In the genomic region with DNA sequence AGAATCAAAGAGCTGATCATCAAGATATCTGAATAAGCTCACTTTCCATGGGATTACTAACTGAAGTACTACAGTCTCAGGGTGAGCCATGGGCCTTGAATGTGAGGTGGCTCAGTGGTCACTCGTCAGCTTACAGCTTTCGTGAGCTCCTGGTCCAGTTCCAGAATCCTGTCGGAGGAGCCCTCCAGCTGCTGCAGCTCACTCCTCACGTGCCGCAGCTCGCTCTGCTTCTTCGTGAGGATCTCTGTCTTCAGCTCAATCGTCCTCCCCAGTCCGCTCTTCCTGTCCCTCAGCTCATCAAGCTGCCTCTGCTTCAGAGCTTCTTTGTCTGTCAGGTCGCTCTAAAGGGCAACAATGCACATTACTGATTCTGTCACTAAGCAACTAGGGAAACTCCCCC, we compare ENCODE assay signal across 14 mouse cellular contexts. TPM values are rescaled to one million over a fixed set of nuclear protein-coding genes. Genes with fewer than 3 reads are reported as not detected.
A peak's percentile ranks its signal among the peaks of the same experiment; 100 is the strongest.
DNase-seq lines count a peak whose midpoint lies in the region; ATAC-seq and TF ChIP-seq lines count a peak whose summit lies in the region.
"Had no signal": no experiment of that assay in that cellular context is flagged by ENCODE, and none has a peak within 500 bp of the region (broad histone marks: within the 10 kb centered on the region; RNA-seq: fewer than 3 reads in every experiment).

No protein-coding gene starts in this region.

- TF ChIP-seq POLR2A in cerebellum, adult 2 months (IDR thresholded peaks at IDR 0.05; ENCODE audit: borderline replicate concordance, insufficient read depth, low read length), result no peak

- H3K9me3 ChIP-seq in hindbrain, embryonic 15.5 days, result no peaks in the 10 kb centered on the region
- H3K9me3 ChIP-seq: heart, embryonic 13.5 days; limb, embryonic 12.5 days had no signal

- H3K36me3 ChIP-seq in hindbrain, embryonic 15.5 days, result no peaks in the 10 kb centered on the region; the same call in 1 of the 2 replicates

- DNase-seq in cerebellum, postnatal 10 days, result peak; percentile 20
- no peak for DNase-seq in cerebellum, adult 2 months
- DNase-seq in layer of hippocampus, adult 2 months (ENCODE audit: low spot score in 2 of 2), result peak in 1 of 2 experiments; percentile 12
- DNase-seq in layer of hippocampus, adult 9-11 months, result no peak
- peak; percentile 21 for DNase-seq in mesoderm, embryonic 11.5 days (ENCODE audit: low read depth, low spot score)
- no peak for DNase-seq in adrenal gland, postnatal 25 days
- no peak for DNase-seq in MN1 (ENCODE audit: low spot score)
- DNase-seq: cerebellum, adult 11-12 months; kidney, adult 18-20 months had no signal

- H3K4me3 ChIP-seq in cerebellum, adult 2 months (replicated peaks; ENCODE audit: insufficient read depth, low read depth, low read length), result no peak overlapping the region
- H3K4me3 ChIP-seq in layer of hippocampus, adult 2 months, result peak overlapping the region; percentile 41
- no peak overlapping the region for H3K4me3 ChIP-seq in hindbrain, embryonic 15.5 days
- H3K4me3 ChIP-seq: heart, embryonic 13.5 days; limb, embryonic 12.5 days had no signal

- no peak for TF ChIP-seq CTCF in cerebellum, adult 2 months (IDR thresholded peaks at IDR 0.05; ENCODE audit: borderline replicate concordance, insufficient read depth, low read depth, low read length)
- no peak for TF ChIP-seq CTCF in layer of hippocampus, adult 2 months (conservative IDR thresholded peaks at IDR 0.05)

- H3K4me2 ChIP-seq in hindbrain, embryonic 15.5 days, result 0 out of 2 replicates have a peak overlapping the region, but pooled peaks have one; percentile 0
- H3K4me2 ChIP-seq: heart, embryonic 13.5 days; limb, embryonic 12.5 days had no signal

- 25% methylated on average over 10 of the region's 10 CpGs for WGBS in cerebellum, adult 2 months
- 23% methylated on average over 10 of the region's 10 CpGs for WGBS in hindbrain, embryonic 15.5 days

- H3K27me3 ChIP-seq in cerebellum, adult 2 months (ENCODE audit: control insufficient read depth, insufficient read depth, low read length), result no peaks in the 10 kb centered on the region
- H3K27me3 ChIP-seq in hindbrain, embryonic 15.5 days, result no peaks in the 10 kb centered on the region
- H3K27me3 ChIP-seq: heart, embryonic 13.5 days; limb, embryonic 12.5 days had no signal

- H3K27ac ChIP-seq in cerebellum, adult 2 months (ENCODE audit: insufficient read depth, low read length), result no peak overlapping the region
- peak overlapping the region; percentile 36; the same call in 1 of the 2 replicates for H3K27ac ChIP-seq in layer of hippocampus, adult 2 months
- H3K27ac ChIP-seq in hindbrain, embryonic 15.5 days (replicated peaks), result no peak overlapping the region
- H3K27ac ChIP-seq: heart, embryonic 13.5 days; limb, embryonic 12.5 days had no signal

- no peak for ATAC-seq in hindbrain, embryonic 15.5 days (ENCODE audit: low FRiP score, low read depth)

- no peak overlapping the region for H3K9ac ChIP-seq in hindbrain, embryonic 15.5 days
- H3K9ac ChIP-seq: heart, embryonic 13.5 days; limb, embryonic 12.5 days had no signal

- H3K4me1 ChIP-seq in cerebellum, adult 2 months (ENCODE audit: control insufficient read depth, insufficient read depth, low read length), result no peaks in the 10 kb centered on the region
- H3K4me1 ChIP-seq in hindbrain, embryonic 15.5 days (replicated peaks), result no peaks in the 10 kb centered on the region
- H3K4me1 ChIP-seq: heart, embryonic 13.5 days; limb, embryonic 12.5 days had no signal

RNA-seq across cellular contexts. Expression of gene Rad50, which starts 15.1 kb away (rescaled TPM):
- 5.4 TPM in 2 replicates for polyA plus RNA-seq in cerebellum, adult 2 months (2012; rRNA removed)
- 10 to 100 TPM; 13.0 to 13.7 TPM for total RNA-seq in layer of hippocampus, adult 2 months (2021)
- polyA plus RNA-seq in hindbrain, embryonic 15.5 days (2015; fragmentation: Nextera tagmentation; extraction: Ambion mirVana), result 12.2 and 12.3 TPM in 2 replicates
- total RNA-seq in adrenal gland, postnatal 25 days (2021), result 19.7 and 22.0 TPM in 2 replicates

RNA-seq across cellular contexts. Expression of gene Il5, which starts 28.6 kb away (rescaled TPM):
- 0.16 and 0.22 TPM in 2 replicates for polyA plus RNA-seq in cerebellum, adult 2 months (2012; rRNA removed)
- not detected for total RNA-seq in layer of hippocampus, adult 2 months (2021)
- polyA plus RNA-seq in hindbrain, embryonic 15.5 days (2015; fragmentation: Nextera tagmentation; extraction: Ambion mirVana), result not detected in 2 replicates
- not detected in 2 replicates for total RNA-seq in adrenal gland, postnatal 25 days (2021)
- total RNA-seq: ES-E14; megakaryocyte, adult 5-6 weeks had no signal
- polyA plus RNA-seq: heart, embryonic 13.5 days; limb, embryonic 12.5 days had no signal

RNA-seq across cellular contexts. Expression of gene Il13, which starts 57.5 kb away (rescaled TPM):
- not detected in 2 replicates for polyA plus RNA-seq in cerebellum, adult 2 months (2012; rRNA removed)
- not detected for total RNA-seq in layer of hippocampus, adult 2 months (2021)
- polyA plus RNA-seq in hindbrain, embryonic 15.5 days (2015; fragmentation: Nextera tagmentation; extraction: Ambion mirVana), result not detected in 2 replicates
- total RNA-seq in adrenal gland, postnatal 25 days (2021), result not detected in 2 replicates
- total RNA-seq: ES-E14 had no signal
- polyA plus RNA-seq: heart, embryonic 13.5 days; limb, embryonic 12.5 days had no signal

Comparison
In these comparisons a context has a peak if more than half of its experiments do, and no peak if none do; other contexts are left out.
1. DNase-seq: peak in cerebellum, postnatal 10 days (2 of 2) and mesoderm, embryonic 11.5 days (single experiment); none in cerebellum, adult 2 months (0 of 2), layer of hippocampus, adult 9-11 months (single experiment), adrenal gland, postnatal 25 days (single experiment) and MN1 (single experiment).